Mouse (Mus musculus): ENCODE data around the gene Strap. TPM values are rescaled to one million over a fixed set of nuclear protein-coding genes. Genes with fewer than 3 reads are reported as not detected.

The Strap gene
- total RNA-seq, 2 experiments from 2014 or later, result 117 to 119 TPM

GRCm38 (mm10) chr6:137773637-137774028 is 38.8 kb downstream of the Strap start:
- no peak for DNase-seq (ENCODE audit: low spot score in 2 of 2)

GRCm38 (mm10) chr6:137774166-137774565 is 39.3 kb downstream of the Strap start:
- no peak for DNase-seq (ENCODE audit: low spot score in 2 of 2)

- DNase-seq (ENCODE audit: low spot score in 2 of 2), result no peak
Measured at GRCm38 (mm10) chr6:137775159-137775558, 40.3 kb downstream of the Strap start.

- no peak for DNase-seq (ENCODE audit: low spot score in 2 of 2)
Measured at GRCm38 (mm10) chr6:137776981-137777380, 42.1 kb downstream of the Strap start.

- no peak for DNase-seq (ENCODE audit: low spot score in 2 of 2)
Measured at GRCm38 (mm10) chr6:137783899-137784637, 49.2 kb downstream of the Strap start.

GRCm38 (mm10) chr6:137788976-137789590 is 54.2 kb downstream of the Strap start:
- no peak for DNase-seq (ENCODE audit: low spot score in 2 of 2)

- DNase-seq (ENCODE audit: low spot score in 2 of 2), result no peak
Measured at GRCm38 (mm10) chr6:137789658-137790057, 54.8 kb downstream of the Strap start.

GRCm38 (mm10) chr6:137795494-137795893 is 60.6 kb downstream of the Strap start:
- DNase-seq (ENCODE audit: low spot score in 2 of 2), result no peak

- peak in 1 of 2 experiments; percentile 74 for DNase-seq (ENCODE audit: low spot score in 2 of 2)
Measured at GRCm38 (mm10) chr6:137796596-137797567, 62.0 kb downstream of the Strap start.

- DNase-seq (ENCODE audit: low spot score in 2 of 2), result no peak
Measured at GRCm38 (mm10) chr6:137799253-137799652, 64.4 kb downstream of the Strap start.

Other genes with a start within 250 kb of the Strap start
- gene Eps8, start 80.2 kb upstream of the Strap start, total RNA-seq (2021), result 10 to 100 TPM; 38.8 to 42.1 TPM
- 1 to 10 TPM; 3.0 to 4.8 TPM for gene Dera, start 19.5 kb downstream of the Strap start, total RNA-seq (2021)

All from layer of hippocampus, adult 18-20 months (tissue).